Mouse (Mus musculus) liver, embryonic 14.5 days (tissue): Measurements from ENCODE around the gene Anxa6. TPM values are rescaled to one million over a fixed set of nuclear protein-coding genes. Genes with fewer than 3 reads are reported as not detected.

Source experiments
- ATAC-seq: fragments of 200-750 bp; cut with Nextera tagmentation; 2 replicates; pipeline ENCODE4 v1.8.0; 2017; ENCODE audit warnings: moderate number of reproducible peaks, mild to moderate bottlenecking, moderate library complexity; ENCODE audit not compliant: insufficient read depth
- DNase-seq, 3 experiments: peaks; one replicate each; pipeline ENCODE4 v3.0.0-alpha.2; 2012 to 2013; ENCODE audit warnings: low read depth in 3 of 3, low spot score in 3 of 3
- H3K27ac ChIP-seq: fragments of 300-500 bp; sonication (generic); 2 replicates; pipeline ENCODE4 v1.5.1; 2014; ENCODE audit warnings: moderate library complexity, mild to moderate bottlenecking, control low read depth, inconsistent platforms
- H3K27me3 ChIP-seq: fragments of 300-500 bp; sonication (generic); 2 replicates; pipeline ENCODE4 v1.6.1; 2014; ENCODE audit warnings: mild to moderate bottlenecking, low read length, moderate library complexity; ENCODE audit not compliant: control insufficient read depth, insufficient read depth
- H3K36me3 ChIP-seq: fragments of 300-500 bp; sonication (generic); replicated peaks from 2 replicates; pipeline ENCODE4 v1.6.1; 2014; ENCODE audit warnings: low read depth; ENCODE audit not compliant: control insufficient read depth, insufficient read depth
- H3K4me1 ChIP-seq, 2 experiments: fragments of 200-500 bp in 1 of 2; fragments of 300-500 bp in 1 of 2; sonication (generic) in 1 of 2; replicated peaks; 2 replicates each; pipeline ENCODE4 v1.6.1; 2012 to 2014; ENCODE audit warnings: antibody characterized with exemption in 1 of 2, inconsistent platforms in 1 of 2, low read length in 1 of 2; ENCODE audit not compliant: control insufficient read depth in 2 of 2, insufficient read depth in 2 of 2
- H3K4me2 ChIP-seq: fragments of 300-500 bp; sonication (generic); 2 replicates; pipeline ENCODE4 v1.6.1; 2014; ENCODE audit warnings: low read depth, mild to moderate bottlenecking, control low read depth, moderate library complexity
- H3K4me3 ChIP-seq, 2 experiments: fragments of 200-500 bp in 1 of 2; fragments of 300-500 bp in 1 of 2; sonication (generic) in 1 of 2; 2 replicates each; pipeline ENCODE4 v1.5.1; 2012 to 2014; ENCODE audit warnings: low read depth in 2 of 2, low read length in 2 of 2, mild to moderate bottlenecking in 2 of 2, control low read depth in 1 of 2, inconsistent platforms in 1 of 2, moderate library complexity in 1 of 2; ENCODE audit not compliant: insufficient read depth in 1 of 2
- H3K9ac ChIP-seq: fragments of 300-500 bp; sonication (generic); replicated peaks from 2 replicates; pipeline ENCODE4 v1.6.1; 2014; ENCODE audit warnings: mild to moderate bottlenecking, control low read depth, moderate library complexity
- H3K9me3 ChIP-seq: fragments of 300-500 bp; sonication (generic); 2 replicates; pipeline ENCODE4 v1.6.1; 2016; ENCODE audit warnings: low read length, mixed read lengths; ENCODE audit not compliant: control insufficient read depth
- CTCF ChIP-seq: IDR thresholded peaks from 2 replicates; pipeline ENCODE4 v1.5.1; 2016; ENCODE audit warnings: antibody characterized with exemption, low read depth, control low read depth
- EP300 ChIP-seq: IDR thresholded peaks from 2 replicates; pipeline ENCODE4 v1.6.1; 2016; ENCODE audit warnings: antibody characterized with exemption, low read depth
- WGBS: fragments of 180-500 bp; shearing (Covaris S2); extraction: QIAGEN DNeasy Blood & Tissue Kit; methylation state at CpG from one replicate; pipeline ENCODE4 v1.1.7; 2014; ENCODE audit not compliant: insufficient replicate concordance; 5-methylcytosine and 5-hydroxymethylcytosine counted together
- polyA plus RNA-seq, 2 experiments: library from polyadenylated mRNA; depleted of rRNA in 1 of 2; stranded (reverse) in 1 of 2; unstranded in 1 of 2; fragments of >200 nt; fragmentation: Nextera tagmentation in 1 of 2; extraction: Ambion mirVana in 1 of 2; gene quantifications; 2 replicates each; pipeline versions ENCODE4 v1.2.1 to v1.2.3; 2012 to 2014

Gene Anxa6
- polyA plus RNA-seq, 2 experiments: 24.2 to 36.7 TPM

DNA sequence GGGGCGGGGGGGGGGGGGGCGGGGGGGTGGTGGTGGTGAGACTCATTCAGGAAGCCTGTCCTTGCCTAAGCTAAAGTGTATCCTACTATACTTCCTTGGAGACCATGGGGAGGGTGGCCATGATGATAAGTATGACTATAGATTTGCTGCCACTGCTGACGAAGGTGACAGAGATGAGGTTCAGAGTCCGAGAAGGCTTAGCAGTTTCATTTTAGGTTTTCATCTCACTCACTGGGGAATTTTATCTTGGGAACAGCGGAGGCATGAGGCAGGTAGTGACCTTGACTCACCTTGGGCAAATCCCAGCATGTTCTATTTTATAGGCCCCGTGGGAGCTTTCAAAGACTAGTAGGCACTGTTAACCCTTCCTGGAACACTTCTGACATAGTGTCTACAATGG is 60.5 kb downstream of the Anxa6 start:
- TF ChIP-seq EP300: no peak
- no peak for TF ChIP-seq CTCF
- H3K4me2 ChIP-seq: no peak overlapping the region
- 59% methylated on average over 4 of the region's 6 CpGs for WGBS
- DNase-seq (no peak), ATAC-seq (no peak)
- no peak overlapping the region for H3K27ac ChIP-seq
- no peaks in the 10 kb centered on the region for H3K36me3 ChIP-seq
- no peaks in the 10 kb centered on the region for H3K27me3 ChIP-seq
- no peak overlapping the region for H3K9ac ChIP-seq
- H3K4me1 ChIP-seq: peaks cover 0 to 12% of the 10 kb centered on the region in 2 experiments; a peak in 2 of 4 replicates
- no peak overlapping the region for H3K4me3 ChIP-seq
- H3K9me3 ChIP-seq: no peaks in the 10 kb centered on the region

DNA sequence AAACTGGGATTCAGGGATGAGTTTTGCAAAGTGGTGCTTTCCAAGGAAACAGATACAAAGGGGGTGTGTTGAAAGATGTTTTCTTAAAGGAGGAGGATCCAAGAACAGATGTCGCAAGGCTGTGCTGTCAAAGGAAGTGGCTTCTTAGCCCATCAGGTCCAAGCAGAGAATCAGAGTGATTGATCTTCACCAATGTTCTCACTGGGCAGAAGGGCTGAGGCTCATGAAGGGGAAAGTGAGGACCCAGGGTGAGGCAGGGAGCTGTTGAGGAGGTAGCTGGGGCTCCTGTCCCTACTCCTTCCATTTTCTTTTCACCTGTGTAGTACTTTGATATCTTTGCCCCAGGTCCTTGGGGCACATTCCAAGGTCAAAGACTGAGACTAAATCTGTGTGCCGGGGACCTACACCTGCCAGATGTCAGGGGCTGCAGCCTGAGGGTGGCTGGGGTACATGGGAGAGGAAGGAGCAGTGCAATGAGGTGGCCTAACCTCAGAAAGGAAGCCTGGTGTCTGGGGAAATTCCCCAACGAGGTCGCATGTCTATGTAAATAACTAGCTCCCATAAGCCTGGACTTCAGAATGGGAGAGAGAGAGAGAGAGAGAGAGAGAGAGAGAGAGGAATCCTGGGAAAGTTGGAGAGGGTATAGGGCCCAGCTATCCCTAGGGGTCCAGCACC is 61.1 kb downstream of the Anxa6 start:
- TF ChIP-seq CTCF (no peak), EP300 (no peak)
- DNase-seq (no peak), ATAC-seq (no peak)
- peaks cover 0 to 12% of the 10 kb centered on the region in 2 experiments; a peak in 2 of 4 replicates for H3K4me1 ChIP-seq
- no peaks in the 10 kb centered on the region for H3K27me3 ChIP-seq
- H3K27ac ChIP-seq: no peak overlapping the region
- H3K4me3 ChIP-seq: no peak overlapping the region
- WGBS: 33% methylated on average over 4 of the region's 4 CpGs
- H3K9ac ChIP-seq: no peak overlapping the region
- no peak overlapping the region for H3K4me2 ChIP-seq
- no peaks in the 10 kb centered on the region for H3K36me3 ChIP-seq
- H3K9me3 ChIP-seq: no peaks in the 10 kb centered on the region

DNA sequence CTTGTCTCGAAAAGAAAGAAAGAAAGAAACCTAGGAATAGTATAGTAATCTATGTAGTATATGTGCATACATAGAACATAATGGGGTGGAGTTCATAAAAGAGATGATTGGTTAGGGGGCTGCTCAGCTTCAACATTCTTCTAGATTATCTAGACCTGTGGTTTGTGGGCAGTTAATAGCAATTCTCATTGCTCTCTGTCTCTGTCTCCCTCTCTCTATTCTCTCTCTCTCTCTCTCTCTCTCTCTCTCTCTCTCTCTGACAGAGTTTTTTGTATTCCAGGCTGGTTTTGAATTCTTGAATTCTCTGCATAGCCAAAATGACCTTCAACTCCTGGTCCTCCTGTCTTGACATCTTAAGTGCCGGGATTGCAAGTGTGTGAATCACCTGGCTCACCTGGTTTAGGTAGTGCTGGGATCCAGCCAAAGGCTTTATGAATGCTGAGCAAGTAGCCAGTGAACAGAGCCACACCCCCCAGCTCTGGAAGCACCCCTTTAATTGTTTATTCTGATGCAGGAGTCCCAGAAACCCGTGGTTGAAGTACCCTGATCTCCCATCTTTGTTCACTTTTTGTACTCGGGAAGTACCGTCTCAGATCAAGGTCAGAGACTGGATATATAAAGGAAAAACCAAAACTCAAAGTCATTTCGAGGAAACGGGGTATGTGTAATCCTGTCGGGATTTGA is 61.7 kb downstream of the Anxa6 start:
- ATAC-seq (no peak), DNase-seq (no peak)
- TF ChIP-seq CTCF (no peak), EP300 (no peak)
- Histone ChIP-seq H3K4me3 (no peak overlapping the region), H3K27me3 (no peaks in the 10 kb centered on the region), H3K9me3 (no peaks in the 10 kb centered on the region), H3K9ac (no peak overlapping the region), H3K4me2 (no peak overlapping the region), H3K27ac (no peak overlapping the region), H3K4me1 (peaks cover 0 to 12% of the 10 kb centered on the region in 2 experiments; a peak in 2 of 4 replicates), H3K36me3 (no peaks in the 10 kb centered on the region)
- WGBS: 48% methylated on average over 8 of the region's 8 CpGs

DNA sequence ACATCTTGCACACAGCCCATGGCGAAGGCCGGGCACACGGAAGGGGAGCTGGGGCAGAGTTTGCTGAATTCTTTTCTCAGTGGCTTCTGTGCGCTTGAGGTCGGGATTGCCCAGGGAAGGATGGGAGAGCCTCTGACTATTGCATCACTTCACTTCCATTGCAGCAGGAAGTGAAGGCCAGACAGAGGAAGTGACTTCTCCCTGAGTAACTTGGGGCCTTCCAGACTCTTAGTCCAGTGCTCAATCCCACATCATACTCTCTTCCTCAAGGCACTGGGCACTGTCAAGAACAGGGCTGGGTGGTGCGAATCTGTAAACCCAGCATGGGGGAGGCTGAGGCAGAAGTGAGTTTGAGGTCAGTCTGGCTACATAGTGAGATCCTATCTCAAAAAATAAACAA is 68.0 kb downstream of the Anxa6 start:
- DNase-seq (no peak), ATAC-seq (no peak)
- no peak overlapping the region for H3K9ac ChIP-seq
- TF ChIP-seq CTCF (no peak), EP300 (no peak)
- no peak overlapping the region for H3K4me3 ChIP-seq
- no peaks in the 10 kb centered on the region; a peak in 1 of 4 replicates for H3K4me1 ChIP-seq
- no peaks in the 10 kb centered on the region for H3K9me3 ChIP-seq
- no peak overlapping the region for H3K4me2 ChIP-seq
- H3K27ac ChIP-seq: no peak overlapping the region
- 47% methylated on average over 6 of the region's 6 CpGs for WGBS
- no peaks in the 10 kb centered on the region for H3K27me3 ChIP-seq
- no peaks in the 10 kb centered on the region for H3K36me3 ChIP-seq

DNA sequence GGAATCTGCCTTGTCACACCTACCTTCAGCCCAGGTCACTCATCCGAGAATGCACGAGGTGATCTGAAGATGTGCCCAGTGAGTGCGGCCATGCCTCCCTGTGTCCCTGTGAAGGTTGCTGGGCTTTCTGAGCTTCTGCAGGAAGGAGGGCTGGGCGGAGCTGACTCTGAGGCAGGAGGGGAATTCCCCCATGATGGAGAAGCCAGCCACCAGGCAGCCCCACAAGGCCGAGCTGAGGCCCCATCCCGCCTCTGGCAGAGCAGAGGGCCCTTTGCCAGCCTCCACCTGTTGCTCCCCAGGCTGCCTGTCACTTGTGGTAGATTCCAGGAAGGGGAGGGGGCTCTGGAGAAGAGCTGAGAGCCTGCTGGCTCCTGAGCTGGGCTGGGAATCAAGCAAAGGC is 70.4 kb downstream of the Anxa6 start, which contains the start of gene Tnip1:
TSS of gene Tnip1 (minus strand) at position 108 of the 400 bp plus-strand sequence.
- ATAC-seq: no peak
- WGBS: 33% methylated on average over 6 of the region's 6 CpGs
- Histone ChIP-seq H3K4me2 (no peak within 1 kb of the TSS), H3K9ac (no peak within 1 kb of the TSS), H3K27ac (no peak within 1 kb of the TSS), H3K36me3 (no peaks in the 10 kb centered on the region), H3K27me3 (no peaks in the 10 kb centered on the region), H3K4me3 (no peak within 1 kb of the TSS), H3K9me3 (no peaks in the 10 kb centered on the region), H3K4me1 (peaks cover 6 to 9% of the 10 kb centered on the region in 2 experiments)
- no peak for TF ChIP-seq EP300
- no peak for TF ChIP-seq CTCF
- DNase-seq: no peak
